Mouse (Mus musculus): ENCODE data around the gene Spata32.
A peak's percentile ranks its signal among the peaks of the same experiment; 100 is the strongest.

Spata32 gene

GRCm38 (mm10) chr11:103206203-103206602 lies 12.0 kb downstream of the Spata32 start:
- no peak for DNase-seq (ENCODE audit: low read depth, low spot score)

GRCm38 (mm10) chr11:103202376-103202775 lies 15.9 kb downstream of the Spata32 start:
- no peak for DNase-seq (ENCODE audit: low read depth, low spot score)

GRCm38 (mm10) chr11:103201664-103202063 lies 16.6 kb downstream of the Spata32 start:
- DNase-seq (ENCODE audit: low read depth, low spot score) = no peak

- peak; percentile 49 for DNase-seq (ENCODE audit: low read depth, low spot score)
Measured at GRCm38 (mm10) chr11:103198911-103199803, 19.1 kb downstream of the Spata32 start.

- DNase-seq (ENCODE audit: low read depth, low spot score) = no peak
Measured at GRCm38 (mm10) chr11:103198339-103198738, 19.9 kb downstream of the Spata32 start.

GRCm38 (mm10) chr11:103197340-103197739 lies 20.9 kb downstream of the Spata32 start:
- no peak for DNase-seq (ENCODE audit: low read depth, low spot score)

GRCm38 (mm10) chr11:103195656-103196055 lies 22.6 kb downstream of the Spata32 start:
- DNase-seq (ENCODE audit: low read depth, low spot score) = no peak

GRCm38 (mm10) chr11:103195236-103195635 lies 23.0 kb downstream of the Spata32 start:
- DNase-seq (ENCODE audit: low read depth, low spot score) = no peak

GRCm38 (mm10) chr11:103193825-103194168 lies 24.4 kb downstream of the Spata32 start:
- no peak for DNase-seq (ENCODE audit: low read depth, low spot score)

- no peak for DNase-seq (ENCODE audit: low read depth, low spot score)
Measured at GRCm38 (mm10) chr11:103192956-103193824, 25.0 kb downstream of the Spata32 start.

- DNase-seq (ENCODE audit: low read depth, low spot score) = no peak
Measured at GRCm38 (mm10) chr11:103192230-103192955, 25.8 kb downstream of the Spata32 start.

GRCm38 (mm10) chr11:103184891-103185290 lies 33.3 kb downstream of the Spata32 start:
- DNase-seq (ENCODE audit: low read depth, low spot score) = no peak

- DNase-seq (ENCODE audit: low read depth, low spot score) = no peak
Measured at GRCm38 (mm10) chr11:103181911-103182310, 36.3 kb downstream of the Spata32 start.

- DNase-seq (ENCODE audit: low read depth, low spot score) = no peak
Measured at GRCm38 (mm10) chr11:103181349-103181748, 36.9 kb downstream of the Spata32 start.

GRCm38 (mm10) chr11:103180426-103180825 lies 37.8 kb downstream of the Spata32 start:
- DNase-seq (ENCODE audit: low read depth, low spot score) = no peak

- DNase-seq (ENCODE audit: low read depth, low spot score) = no peak
Measured at GRCm38 (mm10) chr11:103178748-103179147, 39.5 kb downstream of the Spata32 start.

- DNase-seq (ENCODE audit: low read depth, low spot score) = no peak
Measured at GRCm38 (mm10) chr11:103177815-103178485, 40.3 kb downstream of the Spata32 start.

GRCm38 (mm10) chr11:103177216-103177615 lies 41.0 kb downstream of the Spata32 start:
- DNase-seq (ENCODE audit: low read depth, low spot score) = no peak

GRCm38 (mm10) chr11:103176510-103176909 lies 41.7 kb downstream of the Spata32 start:
- no peak for DNase-seq (ENCODE audit: low read depth, low spot score)

- DNase-seq (ENCODE audit: low read depth, low spot score) = no peak
Measured at GRCm38 (mm10) chr11:103175688-103176442, 42.4 kb downstream of the Spata32 start.
